Mouse (Mus musculus) heart, embryonic 14.5 days (tissue): Measurements from ENCODE around the gene Atf6. TPM values are rescaled to one million over a fixed set of nuclear protein-coding genes. Genes with fewer than 3 reads are reported as not detected.

Experiments used
- ATAC-seq: fragments of 200-750 bp; cut with Nextera tagmentation; 2 replicates; pipeline ENCODE4 v1.8.0; 2017; ENCODE audit warnings: low read depth, moderate TSS enrichment; ENCODE audit not compliant: insufficient number of reproducible peaks, insufficient read depth, low FRiP score
- H3K27ac ChIP-seq, 2 experiments: fragments of 200-500 bp in 1 of 2; fragments of 300-500 bp in 1 of 2; sonication (generic) in 1 of 2; replicated peaks in 1 of 2; 2 replicates each; pipeline ENCODE4 v1.5.1; 2012 to 2014; ENCODE audit warnings: low read depth in 2 of 2, low read length in 2 of 2, control low read depth in 1 of 2, mild to moderate bottlenecking in 1 of 2, mixed read lengths in 1 of 2; ENCODE audit not compliant: control insufficient read depth in 1 of 2, insufficient read depth in 1 of 2
- H3K27me3 ChIP-seq: fragments of 300-500 bp; sonication (generic); 2 replicates; pipeline ENCODE4 v1.6.1; 2014; ENCODE audit warnings: mild to moderate bottlenecking, low read length, control low read depth; ENCODE audit not compliant: control insufficient read depth, insufficient read depth
- H3K36me3 ChIP-seq: fragments of 300-500 bp; sonication (generic); 2 replicates; pipeline ENCODE4 v1.6.1; 2014; ENCODE audit warnings: mild to moderate bottlenecking, control low read depth, low read length, mixed read lengths; ENCODE audit not compliant: control insufficient read depth, insufficient read depth
- H3K4me1 ChIP-seq, 2 experiments: fragments of 200-500 bp in 1 of 2; fragments of 300-500 bp in 1 of 2; sonication (generic) in 1 of 2; 2 replicates each; pipeline ENCODE4 v1.6.1; 2012 to 2014; ENCODE audit warnings: low read length in 2 of 2, control low read depth in 1 of 2, mixed read lengths in 1 of 2; ENCODE audit not compliant: control insufficient read depth in 2 of 2, insufficient read depth in 2 of 2
- H3K4me2 ChIP-seq: fragments of 300-500 bp; sonication (generic); 2 replicates; pipeline ENCODE4 v1.6.1; 2014; ENCODE audit warnings: mild to moderate bottlenecking, low read length
- H3K4me3 ChIP-seq, 2 experiments: fragments of 200-500 bp in 1 of 2; fragments of 300-500 bp in 1 of 2; sonication (generic) in 1 of 2; 2 replicates each; pipeline ENCODE4 v1.5.1; 2012 to 2014; ENCODE audit warnings: low read length in 2 of 2, mild to moderate bottlenecking in 2 of 2, control low read depth in 1 of 2, low read depth in 1 of 2, moderate library complexity in 1 of 2; ENCODE audit not compliant: control insufficient read depth in 1 of 2, insufficient read depth in 1 of 2
- H3K9ac ChIP-seq: fragments of 300-500 bp; sonication (generic); 2 replicates; pipeline ENCODE4 v1.6.1; 2014; ENCODE audit warnings: mild to moderate bottlenecking, low read length
- H3K9me3 ChIP-seq: fragments of 300-500 bp; sonication (generic); 2 replicates; pipeline ENCODE4 v1.6.1; 2016; ENCODE audit warnings: low read length, control low read depth; ENCODE audit not compliant: control insufficient read depth
- WGBS: fragments of 180-500 bp; shearing (Covaris S2); extraction: QIAGEN DNeasy Blood & Tissue Kit; methylation state at CpG from one replicate; pipeline ENCODE4 v1.1.7; 2014; 5-methylcytosine and 5-hydroxymethylcytosine counted together
- polyA plus RNA-seq: library from polyadenylated mRNA; unstranded; fragments of >200 nt; fragmentation: Nextera tagmentation; extraction: Ambion mirVana; gene quantifications from 2 replicates; pipeline ENCODE4 v1.2.1, GENCODE M21; 2014

The Atf6 gene
- polyA plus RNA-seq, 1 experiment from 2014 or later: 14.4 TPM

GRCm38 (mm10) chr1:170834756-170835155, 32.8 kb downstream of the Atf6 start:
- H3K4me1 ChIP-seq: no peaks in the 10 kb centered on the region; a peak in 1 of 4 replicates
- H3K27me3 ChIP-seq: no peaks in the 10 kb centered on the region
- no peak overlapping the region for H3K4me3 ChIP-seq
- peaks cover 38% of the 10 kb centered on the region for H3K36me3 ChIP-seq
- H3K9me3 ChIP-seq: 0 out of 2 replicates have a peak, but pooled peaks cover 3% of the 10 kb centered on the region
- 65% methylated on average over 9 of the region's 9 CpGs for WGBS
- no peak for ATAC-seq
- H3K27ac ChIP-seq: no peak overlapping the region
- H3K4me2 ChIP-seq: no peak overlapping the region
- no peak overlapping the region for H3K9ac ChIP-seq

DNA sequence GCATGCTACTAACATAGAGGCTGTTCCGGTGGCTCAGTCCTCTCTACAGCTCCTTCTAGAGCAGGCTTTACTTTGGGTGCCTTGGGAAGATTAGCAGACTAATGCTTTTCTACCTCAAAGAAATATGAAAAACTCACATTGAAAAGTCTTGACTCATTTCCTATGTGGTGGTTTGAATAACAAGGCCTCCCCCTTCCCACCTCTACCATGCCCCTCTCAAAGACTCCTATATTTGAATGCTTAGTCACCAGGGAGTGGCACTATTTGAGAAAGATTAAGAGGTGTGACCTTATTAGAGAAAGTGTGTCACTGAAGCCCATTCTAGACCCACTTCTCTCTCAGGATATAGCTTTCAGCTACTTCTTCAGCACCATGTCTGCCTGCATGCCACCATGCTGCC, 37.8 kb downstream of the Atf6 start:
- H3K36me3 ChIP-seq: peaks cover 23% of the 10 kb centered on the region
- WGBS: 90% methylated on average over 1 of the region's 1 CpGs
- H3K27ac ChIP-seq: no peak overlapping the region
- no peaks in the 10 kb centered on the region for H3K27me3 ChIP-seq
- H3K9me3 ChIP-seq: 0 out of 2 replicates have a peak, but pooled peaks cover 3% of the 10 kb centered on the region
- H3K9ac ChIP-seq: no peak overlapping the region
- H3K4me3 ChIP-seq: no peak overlapping the region
- no peak for ATAC-seq
- H3K4me2 ChIP-seq: no peak overlapping the region
- H3K4me1 ChIP-seq: no peaks in the 10 kb centered on the region; a peak in 1 of 4 replicates

DNA sequence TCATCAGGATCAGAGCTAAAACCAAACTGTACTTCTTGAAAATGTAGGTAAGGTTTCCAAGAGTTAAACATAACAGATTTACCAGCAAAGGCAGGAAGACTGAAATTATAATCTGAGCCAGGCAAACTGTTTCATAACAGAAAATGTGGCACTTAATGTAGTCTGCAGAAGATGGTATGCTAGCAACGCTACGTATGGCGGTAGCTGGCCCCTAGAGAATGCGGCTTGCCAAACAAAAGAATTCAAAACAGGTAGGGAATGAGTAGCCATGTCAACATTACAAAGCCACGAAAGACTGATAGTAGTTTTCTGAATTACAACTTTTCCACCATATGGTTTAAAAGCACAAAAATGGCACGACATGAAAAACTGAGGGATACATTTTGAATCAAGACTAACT, 38.2 kb downstream of the Atf6 start:
- 81% methylated on average over 6 of the region's 6 CpGs for WGBS
- H3K9me3 ChIP-seq: 0 out of 2 replicates have a peak, but pooled peaks cover 3% of the 10 kb centered on the region
- no peak overlapping the region for H3K4me2 ChIP-seq
- H3K27me3 ChIP-seq: no peaks in the 10 kb centered on the region
- no peak overlapping the region for H3K4me3 ChIP-seq
- no peaks in the 10 kb centered on the region for H3K4me1 ChIP-seq
- no peak overlapping the region for H3K9ac ChIP-seq
- H3K36me3 ChIP-seq: peaks cover 19% of the 10 kb centered on the region
- ATAC-seq: no peak
- H3K27ac ChIP-seq: no peak overlapping the region

- Histone ChIP-seq H3K36me3 (peaks cover 15% of the 10 kb centered on the region), H3K4me2 (no peak overlapping the region), H3K27ac (no peak overlapping the region), H3K27me3 (no peaks in the 10 kb centered on the region), H3K9ac (no peak overlapping the region), H3K4me3 (no peak overlapping the region), H3K4me1 (peaks cover 0 to 3% of the 10 kb centered on the region in 2 experiments; a peak in 1 of 4 replicates), H3K9me3 (no peaks in the 10 kb centered on the region)
- 84% methylated on average over 14 of the region's 14 CpGs for WGBS
- no peak for ATAC-seq
Measured at GRCm38 (mm10) chr1:170820103-170820814, 47.3 kb downstream of the Atf6 start.

- no peak for ATAC-seq
- Histone ChIP-seq H3K36me3 (peaks cover 29% of the 10 kb centered on the region), H3K9ac (no peak overlapping the region), H3K27me3 (no peaks in the 10 kb centered on the region), H3K27ac (no peak overlapping the region), H3K4me3 (no peak overlapping the region), H3K4me2 (no peak overlapping the region), H3K4me1 (peaks cover 0 to 3% of the 10 kb centered on the region in 2 experiments; a peak in 1 of 4 replicates), H3K9me3 (no peaks in the 10 kb centered on the region)
- WGBS: 97% methylated on average over 2 of the region's 2 CpGs
Measured at GRCm38 (mm10) chr1:170815287-170816004, 52.1 kb downstream of the Atf6 start.

GRCm38 (mm10) chr1:170812822-170813221, 54.7 kb downstream of the Atf6 start:
- no peaks in the 10 kb centered on the region for H3K9me3 ChIP-seq
- WGBS: 75% methylated on average over 5 of the region's 5 CpGs
- no peaks in the 10 kb centered on the region for H3K4me1 ChIP-seq
- no peak for ATAC-seq
- H3K4me2 ChIP-seq: no peak overlapping the region
- no peak overlapping the region for H3K4me3 ChIP-seq
- H3K27me3 ChIP-seq: no peaks in the 10 kb centered on the region
- H3K9ac ChIP-seq: no peak overlapping the region
- H3K36me3 ChIP-seq: peaks cover 23% of the 10 kb centered on the region
- H3K27ac ChIP-seq: no peak overlapping the region

- no peak for ATAC-seq
- Histone ChIP-seq H3K4me1 (peaks cover 1 to 8% of the 10 kb centered on the region in 2 experiments), H3K9me3 (no peaks in the 10 kb centered on the region), H3K4me2 (no peak overlapping the region), H3K27me3 (no peaks in the 10 kb centered on the region), H3K27ac (no peak overlapping the region), H3K4me3 (no peak overlapping the region), H3K36me3 (peaks cover 17% of the 10 kb centered on the region; the same call in 1 of the 2 replicates), H3K9ac (no peak overlapping the region)
- WGBS: 77% methylated on average over 2 of the region's 2 CpGs
Measured at GRCm38 (mm10) chr1:170807600-170808270, 59.8 kb downstream of the Atf6 start.
